Mouse (Mus musculus) ES-Bruce4 (cell line): ENCODE data around the gene Bloc1s3.

Experiments used
- CTCF ChIP-seq: IDR thresholded peaks from one replicate; pipeline ENCODE4 v1.8.1; 2011; ENCODE audit warnings: low read depth, low read length
- EP300 ChIP-seq: IDR thresholded peaks from 2 replicates; pipeline ENCODE4 v1.6.1; 2011; ENCODE audit warnings: low read depth, low read length; ENCODE audit not compliant: insufficient read depth
- POLR2A ChIP-seq: IDR thresholded peaks from one replicate; pipeline ENCODE4 v1.8.1; 2011; ENCODE audit warnings: low read length; ENCODE audit not compliant: insufficient read depth

DNA sequence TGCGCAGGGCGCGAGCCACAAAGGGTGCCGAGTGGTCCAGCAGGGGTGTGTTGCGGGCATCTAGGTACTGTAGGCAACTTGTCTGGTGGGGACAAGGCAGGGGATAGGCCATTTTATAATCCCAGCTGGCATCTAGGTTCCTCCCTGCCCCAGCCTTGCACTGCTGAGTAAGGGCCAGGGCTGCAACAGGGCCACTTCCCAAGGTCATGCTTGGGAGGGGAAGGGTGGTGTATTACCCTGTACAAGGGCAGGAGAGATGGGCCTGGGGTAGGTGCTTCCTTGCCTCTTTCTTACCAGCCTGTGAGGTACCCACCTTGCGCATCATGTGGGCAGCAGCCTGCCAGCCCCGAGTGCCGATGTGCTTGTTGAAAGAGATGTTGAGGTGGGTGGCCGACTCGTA is 26.5 kb upstream of the Bloc1s3 start:
- TF ChIP-seq CTCF, result no peak
- no peak for TF ChIP-seq POLR2A
- no peak for TF ChIP-seq EP300
